In genomic region chr1:191182431-191183162, GRCm38 (mm10) we compare ENCODE assay signal across 8 mouse cellular contexts. TPM values are rescaled to one million over a fixed set of nuclear protein-coding genes. Genes with fewer than 3 reads are reported as not detected.
DNase-seq lines count a peak whose midpoint lies in the region; ATAC-seq and TF ChIP-seq lines count a peak whose summit lies in the region.

No protein-coding gene starts in this region.

- peak overlapping the region; percentile 97 for H3K4me2 ChIP-seq in forebrain, embryonic 15.5 days (replicated peaks)

- ATAC-seq in forebrain, embryonic 15.5 days (replicated peaks), result peak; percentile 27; the same call in 1 of the 2 replicates
- ATAC-seq in megakaryocyte-erythroid progenitor cell, adult 5-6 weeks (replicated peaks; ENCODE audit: low FRiP score, low TSS enrichment, poor library complexity, severe bottlenecking), result peak; percentile 15

- H3K4me3 ChIP-seq in MEL (ENCODE audit: control insufficient read depth in 1 of 2, insufficient read depth in 1 of 2, low read depth in 2 of 2, low read length in 2 of 2), result peak overlapping the region; percentile 66 to 78
- H3K4me3 ChIP-seq in forebrain, embryonic 15.5 days, result peak overlapping the region; percentile 50
- H3K4me3 ChIP-seq in hindbrain, embryonic 10.5 days, result peak overlapping the region; percentile 56

- no peaks in the 10 kb centered on the region for H3K9me3 ChIP-seq in MEL (replicated peaks; ENCODE audit: insufficient read depth, low read length)
- H3K9me3 ChIP-seq in forebrain, embryonic 15.5 days, result no peaks in the 10 kb centered on the region
- no peaks in the 10 kb centered on the region for H3K9me3 ChIP-seq in hindbrain, embryonic 10.5 days

- TF ChIP-seq POLR2A in MEL (IDR thresholded peaks at IDR 0.05; ENCODE audit: control insufficient read depth in 1 of 2, insufficient read depth in 1 of 2, low read depth in 1 of 2, low read length in 2 of 2, poor library complexity in 1 of 2), result no peak; a peak in 1 of 4 replicates

- under 1% methylated on average over 61 of the region's 61 CpGs for WGBS in forebrain, embryonic 15.5 days
- under 1% methylated on average over 61 of the region's 61 CpGs for WGBS in hindbrain, embryonic 10.5 days

- H3K4me1 ChIP-seq in MEL (ENCODE audit: control insufficient read depth in 1 of 2, insufficient read depth in 2 of 2, low read length in 2 of 2), result peaks cover 0 to 6% of the 10 kb centered on the region in 2 experiments; a peak in 1 of 4 replicates
- H3K4me1 ChIP-seq in forebrain, embryonic 15.5 days, result peaks cover 39% of the 10 kb centered on the region
- peaks cover 75% of the 10 kb centered on the region for H3K4me1 ChIP-seq in hindbrain, embryonic 10.5 days (replicated peaks)

- H3K27me3 ChIP-seq in MEL (ENCODE audit: control insufficient read depth in 1 of 2, insufficient read depth in 2 of 2, low read length in 2 of 2), result peaks cover 3% of the 10 kb centered on the region in 2 experiments
- peaks cover 85% of the 10 kb centered on the region for H3K27me3 ChIP-seq in forebrain, embryonic 15.5 days
- peaks cover 99% of the 10 kb centered on the region for H3K27me3 ChIP-seq in hindbrain, embryonic 10.5 days (ENCODE audit: insufficient read depth, poor library complexity, severe bottlenecking)

- H3K9ac ChIP-seq in MEL (ENCODE audit: control insufficient read depth, low read depth, low read length, poor library complexity, severe bottlenecking), result peak overlapping the region; percentile 66
- peak overlapping the region; percentile 41 for H3K9ac ChIP-seq in forebrain, embryonic 15.5 days (replicated peaks)

- no peaks in the 10 kb centered on the region for H3K79me2 ChIP-seq in MEL (ENCODE audit: control insufficient read depth, insufficient read depth, low read length, poor library complexity)

- TF ChIP-seq RAD21 in MEL (IDR thresholded peaks at IDR 0.05; ENCODE audit: low read depth, low read length), result peak; percentile 8; the same call in 1 of the 2 replicates

- intact Hi-C loops in left cerebral cortex, postnatal 4 days (cut with DNase I), result no loop called here

- TF ChIP-seq CTCF in MEL (IDR thresholded peaks at IDR 0.05 in 2 of 3, conservative IDR thresholded peaks at IDR 0.05 in 1 of 3; ENCODE audit: control insufficient read depth in 1 of 3, insufficient read depth in 1 of 3, low read depth in 2 of 3, low read length in 3 of 3, poor library complexity in 1 of 3, severe bottlenecking in 1 of 3), result peak in 2 of 3 experiments; percentile 34 to 42; a peak in 3 of 6 replicates

- no peaks in the 10 kb centered on the region; a peak in 1 of 4 replicates for H3K36me3 ChIP-seq in MEL (ENCODE audit: control insufficient read depth in 1 of 2, insufficient read depth in 2 of 2, low read length in 2 of 2)
- no peaks in the 10 kb centered on the region for H3K36me3 ChIP-seq in forebrain, embryonic 15.5 days
- H3K36me3 ChIP-seq in hindbrain, embryonic 10.5 days, result no peaks in the 10 kb centered on the region

- no peak for TF ChIP-seq EP300 in MEL (IDR thresholded peaks at IDR 0.05; ENCODE audit: low read depth in 1 of 2, low read length in 2 of 2)

- H3K27ac ChIP-seq in MEL (ENCODE audit: control insufficient read depth, low read depth, low read length), result peak overlapping the region; percentile 10
- no peak overlapping the region for H3K27ac ChIP-seq in forebrain, embryonic 15.5 days (replicated peaks)
- peak overlapping the region; percentile 70 for H3K27ac ChIP-seq in hindbrain, embryonic 10.5 days

- DNase-seq in MEL (ENCODE audit: low read depth, low spot score) (peak; percentile 65), adipocyte (ENCODE audit: low spot score) (no peak)
- peak; percentile 38 for DNase-seq in cerebellum, adult 11 months
- peak; percentile 80 for DNase-seq in hindbrain, embryonic 10.5 days (ENCODE audit: low spot score)
- DNase-seq in left cerebral cortex, postnatal 4 days, result peak; percentile 39
- peak; percentile 76 for DNase-seq in skeletal muscle tissue, adult 2 months (ENCODE audit: low read depth, low spot score)

TF ChIP-seq in MEL, 35 proteins besides CTCF, POLR2A, EP300 and RAD21:
- peak; percentile 35 for TF ChIP-seq SMC3 (IDR thresholded peaks at IDR 0.05; ENCODE audit: low read depth, low read length)
- TF ChIP-seq RCOR1 (IDR thresholded peaks at IDR 0.05; ENCODE audit: low read depth, low read length), result 0 out of 2 replicates have a peak, but pooled peaks have one; percentile 15
- no peak for TF ChIP-seq MYC (IDR thresholded peaks at IDR 0.05; ENCODE audit: low read depth, low read length)

RNA-seq across cellular contexts. Expression of gene Fam71a, which starts 18.0 kb away (rescaled TPM):
- total RNA-seq in MEL (2012; rRNA removed), result not detected in 2 replicates
- not detected for polyA plus RNA-seq in MEL (2012; ENCODE audit: insufficient read depth in 1 of 2, insufficient read length in 2 of 2, low read depth in 1 of 2, low replicate concordance in 2 of 2, missing spikeins in 1 of 2)
- polyA plus RNA-seq in forebrain, embryonic 15.5 days (2015; fragmentation: Nextera tagmentation; extraction: Ambion mirVana), result not detected in 2 replicates
- not detected in 2 replicates for polyA plus RNA-seq in hindbrain, embryonic 10.5 days (2016; fragmentation: Nextera tagmentation; extraction: Ambion mirVana)
- total RNA-seq in left cerebral cortex, postnatal 4 days (2021), result not detected
- not detected in 2 replicates for total RNA-seq in megakaryocyte-erythroid progenitor cell, adult 5-6 weeks (2014; fragmentation: Nextera tagmentation)
- total RNA-seq in megakaryocyte-erythroid progenitor cell, adult 5-6 weeks (2017), result 0.11 and 0.42 TPM in 2 replicates

RNA-seq across cellular contexts. Expression of gene Atf3, which starts 35.2 kb away (rescaled TPM):
- 0.46 and 2.5 TPM in 2 replicates for total RNA-seq in MEL (2012; rRNA removed)
- polyA plus RNA-seq in MEL (2012; ENCODE audit: insufficient read depth in 1 of 2, insufficient read length in 2 of 2, low read depth in 1 of 2, low replicate concordance in 2 of 2, missing spikeins in 1 of 2), result 1 to 10 TPM in 1 of 2 experiments, not detected in 1; 1.4 TPM
- polyA plus RNA-seq in forebrain, embryonic 15.5 days (2015; fragmentation: Nextera tagmentation; extraction: Ambion mirVana), result 1.1 and 1.5 TPM in 2 replicates
- 2.4 and 2.9 TPM in 2 replicates for polyA plus RNA-seq in hindbrain, embryonic 10.5 days (2016; fragmentation: Nextera tagmentation; extraction: Ambion mirVana)
- under 1 TPM; 0.58 to 0.99 TPM for total RNA-seq in left cerebral cortex, postnatal 4 days (2021)
- not detected in 2 replicates for total RNA-seq in megakaryocyte-erythroid progenitor cell, adult 5-6 weeks (2014; fragmentation: Nextera tagmentation)
- total RNA-seq in megakaryocyte-erythroid progenitor cell, adult 5-6 weeks (2017), result 16.7 and 18.5 TPM in 2 replicates
